Mouse (Mus musculus): ENCODE measurements around the gene Sfi1.

DNA sequence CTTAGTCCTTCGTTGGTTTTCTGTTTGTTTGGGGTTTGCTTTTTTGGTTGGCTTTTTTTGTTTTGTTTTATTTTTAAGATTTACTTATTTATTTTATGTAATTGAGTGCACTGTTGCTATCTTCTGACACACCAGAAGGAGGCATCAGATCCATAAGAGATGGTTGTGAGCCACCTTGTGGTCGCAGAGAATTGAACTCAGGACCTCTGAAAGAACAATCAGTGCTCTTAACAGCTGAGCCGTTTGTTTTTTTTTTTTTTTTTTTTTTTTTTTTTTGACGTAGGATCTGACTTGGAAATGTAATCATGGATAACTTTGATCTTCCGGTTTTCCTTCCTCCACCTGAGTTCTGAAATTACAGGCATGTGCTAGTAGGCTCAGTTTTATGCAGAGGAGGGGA, 29.8 kb upstream of the Sfi1 start:
- TF ChIP-seq CTCF (conservative IDR thresholded peaks at IDR 0.05; ENCODE audit: low read length) = 0 out of 2 replicates have a peak, but pooled peaks have one; percentile 2
- TF ChIP-seq POU5F1 (IDR thresholded peaks at IDR 0.05; ENCODE audit: borderline replicate concordance, low read length) = no peak
